Mouse (Mus musculus) hindbrain, embryonic 12.5 days (tissue): ENCODE results near the gene Nme3. TPM values are rescaled to one million over a fixed set of nuclear protein-coding genes. Genes with fewer than 3 reads are reported as not detected.

ENCODE experiments used
- ATAC-seq: fragments of 200-750 bp; cut with Nextera tagmentation; 2 replicates; pipeline ENCODE4 v1.8.0; 2017; ENCODE audit warnings: moderate TSS enrichment; ENCODE audit not compliant: low FRiP score
- H3K27ac ChIP-seq: fragments of 300-500 bp; sonication (generic); 2 replicates; pipeline ENCODE4 v1.5.1; 2016; ENCODE audit warnings: mild to moderate bottlenecking
- H3K27me3 ChIP-seq: fragments of 300-500 bp; sonication (generic); 2 replicates; pipeline ENCODE4 v1.6.1; 2016; ENCODE audit warnings: mild to moderate bottlenecking
- H3K36me3 ChIP-seq: fragments of 300-500 bp; sonication (generic); 2 replicates; pipeline ENCODE4 v1.6.1; 2016; ENCODE audit warnings: mild to moderate bottlenecking
- H3K4me1 ChIP-seq: fragments of 300-500 bp; sonication (generic); 2 replicates; pipeline ENCODE4 v1.6.1; 2016
- H3K4me2 ChIP-seq: fragments of 300-500 bp; sonication (generic); replicated peaks from 2 replicates; pipeline ENCODE4 v1.6.1; 2016; ENCODE audit warnings: mild to moderate bottlenecking
- H3K4me3 ChIP-seq: fragments of 300-500 bp; sonication (generic); 2 replicates; pipeline ENCODE4 v1.5.1; 2016; ENCODE audit warnings: mild to moderate bottlenecking
- H3K9ac ChIP-seq: fragments of 300-500 bp; sonication (generic); 2 replicates; pipeline ENCODE4 v1.6.1; 2016; ENCODE audit warnings: mild to moderate bottlenecking, moderate library complexity
- H3K9me3 ChIP-seq: fragments of 300-500 bp; sonication (generic); replicated peaks from 2 replicates; pipeline ENCODE4 v1.6.1; 2016; ENCODE audit warnings: mild to moderate bottlenecking
- WGBS: fragments of 180-500 bp; shearing (Covaris S2); methylation state at CpG from one replicate; pipeline ENCODE4 v1.1.7; 2016; 5-methylcytosine and 5-hydroxymethylcytosine counted together
- polyA plus RNA-seq: library from polyadenylated mRNA; unstranded; fragments of >200 nt; fragmentation: Nextera tagmentation; extraction: Ambion mirVana; gene quantifications from 2 replicates; pipeline ENCODE4 v1.2.1, GENCODE M21; 2016

The Nme3 gene
- polyA plus RNA-seq, 1 experiment from 2014 or later, result 49.8 TPM

DNA sequence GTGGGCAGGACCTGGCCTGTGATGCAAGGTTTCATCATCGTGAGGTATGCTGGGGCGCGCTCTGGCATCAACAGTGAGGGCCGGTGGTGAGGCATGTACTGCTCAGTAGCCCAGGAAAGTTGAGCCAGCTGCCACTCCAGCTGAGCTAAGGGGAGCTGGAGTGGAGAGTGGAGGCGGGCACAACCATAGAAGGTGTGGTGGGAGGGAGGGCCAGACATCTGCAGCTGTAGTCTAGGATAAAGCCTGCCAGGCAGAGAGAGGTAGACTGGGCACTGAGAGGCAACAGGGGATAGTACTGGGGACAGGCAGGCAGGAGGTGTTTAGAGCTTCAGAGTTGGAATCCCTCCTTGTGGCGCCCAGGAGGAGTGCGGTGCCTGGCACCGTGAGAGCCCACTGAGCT is 36.2 kb upstream of the Nme3 start:
- H3K4me2 ChIP-seq, result no peak overlapping the region
- no peak overlapping the region for H3K4me3 ChIP-seq
- H3K4me1 ChIP-seq, result no peaks in the 10 kb centered on the region
- no peaks in the 10 kb centered on the region for H3K27me3 ChIP-seq
- 86% methylated on average over 8 of the region's 8 CpGs for WGBS
- no peak overlapping the region for H3K9ac ChIP-seq
- no peak for ATAC-seq
- H3K9me3 ChIP-seq, result no peaks in the 10 kb centered on the region
- peaks cover 44% of the 10 kb centered on the region for H3K36me3 ChIP-seq
- no peak overlapping the region for H3K27ac ChIP-seq

DNA sequence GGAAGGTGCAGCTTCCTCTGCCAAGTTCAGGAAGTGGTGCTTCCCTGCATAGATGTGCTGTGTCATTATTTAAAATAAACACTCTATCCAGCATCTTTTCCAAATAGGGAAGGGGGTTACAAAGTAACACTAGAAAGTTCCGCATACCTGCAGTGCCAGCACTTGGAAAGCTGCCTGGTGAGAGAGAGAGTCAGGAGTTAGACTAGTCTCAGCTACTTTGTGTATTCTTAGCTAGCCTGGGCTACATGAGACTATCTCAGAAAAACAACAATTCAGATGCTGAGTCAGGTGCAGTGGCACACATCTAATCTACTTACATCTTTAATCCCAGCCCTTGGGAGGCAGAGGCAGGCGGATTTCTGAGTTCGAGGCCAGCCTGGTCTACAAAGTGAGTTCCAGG is 34.5 kb upstream of the Nme3 start:
- Histone ChIP-seq H3K9me3 (no peaks in the 10 kb centered on the region), H3K36me3 (peaks cover 41% of the 10 kb centered on the region), H3K4me1 (no peaks in the 10 kb centered on the region), H3K9ac (no peak overlapping the region), H3K27me3 (no peaks in the 10 kb centered on the region), H3K4me3 (no peak overlapping the region), H3K27ac (no peak overlapping the region), H3K4me2 (no peak overlapping the region)
- ATAC-seq, result no peak
- 88% methylated on average over 3 of the region's 3 CpGs for WGBS

DNA sequence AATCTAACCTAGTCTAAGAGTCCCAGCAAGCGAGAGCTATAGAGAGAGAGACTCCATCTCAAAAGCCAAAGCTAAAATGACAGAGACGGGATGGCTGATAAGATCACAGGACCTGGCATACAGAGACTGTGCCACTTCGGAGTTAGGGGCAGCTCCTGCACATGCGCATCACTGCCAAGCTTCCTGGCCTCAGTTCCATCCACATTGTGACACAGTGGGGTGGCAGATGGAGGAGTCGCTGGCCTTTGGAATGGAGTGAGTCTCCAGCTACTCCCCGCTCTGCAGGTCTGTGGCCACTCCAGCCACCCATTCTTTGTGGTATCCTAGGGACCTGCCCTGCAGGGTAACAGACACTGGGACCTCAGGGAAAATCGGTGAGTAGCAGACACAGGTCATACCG is 30.5 kb upstream of the Nme3 start, which contains the start of gene Igfals:
Igfals (plus strand) TSS at position 222 of the 400 bp plus-strand sequence.
- no peak within 1 kb of the TSS for H3K27ac ChIP-seq
- no peaks in the 10 kb centered on the region for H3K9me3 ChIP-seq
- no peak within 1 kb of the TSS for H3K9ac ChIP-seq
- no peaks in the 10 kb centered on the region for H3K27me3 ChIP-seq
- H3K4me1 ChIP-seq, result no peaks in the 10 kb centered on the region
- no peak for ATAC-seq
- H3K4me2 ChIP-seq, result no peak within 1 kb of the TSS
- 90% methylated on average over 8 of the region's 8 CpGs for WGBS
- H3K36me3 ChIP-seq, result peaks cover 22% of the 10 kb centered on the region
- H3K4me3 ChIP-seq, result no peak within 1 kb of the TSS

- H3K9me3 ChIP-seq, result no peaks in the 10 kb centered on the region
- no peak for ATAC-seq
- 95% methylated on average over 10 of the region's 10 CpGs for WGBS
Measured at GRCm38 (mm10) chr17:24867914-24868313, 28.4 kb upstream of the Nme3 start.

DNA sequence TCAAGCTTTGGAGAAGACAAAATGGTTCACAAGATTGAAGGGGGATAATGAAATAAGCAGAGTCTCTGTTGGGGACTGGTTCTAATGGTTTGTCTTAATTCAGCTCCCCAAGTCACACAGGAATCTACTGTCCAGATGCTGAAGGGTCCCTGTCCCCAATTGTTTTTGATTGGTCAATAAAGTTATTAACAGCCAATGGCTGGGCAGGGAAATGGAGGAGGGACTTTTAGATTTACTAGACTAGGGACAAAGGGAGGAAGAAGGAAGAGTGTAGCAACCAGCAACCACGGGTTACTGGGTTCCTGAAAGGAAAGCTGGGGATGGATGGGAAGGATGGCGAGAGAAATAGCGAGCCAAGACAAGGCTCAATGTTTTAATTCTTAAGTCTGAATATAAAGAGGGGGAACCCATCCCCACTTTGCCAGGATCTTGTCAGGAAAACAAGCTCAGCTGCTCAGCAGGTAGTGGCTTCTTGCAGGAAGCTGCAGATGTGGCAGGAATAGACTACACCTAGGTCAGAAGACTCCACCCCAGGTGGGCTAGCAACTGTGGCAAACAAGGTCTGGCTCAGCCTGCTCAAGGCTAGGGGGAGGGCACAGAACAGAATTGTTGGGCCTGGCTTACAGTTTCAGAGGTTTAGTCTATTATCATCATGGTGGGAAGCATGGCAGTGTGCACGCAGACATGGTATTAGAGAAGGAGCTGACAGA is 22.4 kb upstream of the Nme3 start:
- Histone ChIP-seq H3K4me1 (no peaks in the 10 kb centered on the region), H3K9me3 (no peaks in the 10 kb centered on the region), H3K4me2 (no peak overlapping the region), H3K4me3 (no peak overlapping the region), H3K27me3 (no peaks in the 10 kb centered on the region), H3K9ac (no peak overlapping the region), H3K36me3 (no peaks in the 10 kb centered on the region), H3K27ac (no peak overlapping the region)
- WGBS, result 53% methylated on average over 4 of the region's 4 CpGs
- ATAC-seq, result no peak

More at GRCm38 (mm10) chr17:24867914-24868313, 28.4 kb upstream of the Nme3 start:
- no peaks in the 10 kb centered on the region for H3K4me1 ChIP-seq
- no peak overlapping the region for H3K4me3 ChIP-seq
- H3K27me3 ChIP-seq, result no peaks in the 10 kb centered on the region
- H3K27ac ChIP-seq, result no peak overlapping the region
- peaks cover 9% of the 10 kb centered on the region; the same call in 1 of the 2 replicates for H3K36me3 ChIP-seq
- H3K4me2 ChIP-seq, result no peak overlapping the region
- H3K9ac ChIP-seq, result no peak overlapping the region

DNA sequence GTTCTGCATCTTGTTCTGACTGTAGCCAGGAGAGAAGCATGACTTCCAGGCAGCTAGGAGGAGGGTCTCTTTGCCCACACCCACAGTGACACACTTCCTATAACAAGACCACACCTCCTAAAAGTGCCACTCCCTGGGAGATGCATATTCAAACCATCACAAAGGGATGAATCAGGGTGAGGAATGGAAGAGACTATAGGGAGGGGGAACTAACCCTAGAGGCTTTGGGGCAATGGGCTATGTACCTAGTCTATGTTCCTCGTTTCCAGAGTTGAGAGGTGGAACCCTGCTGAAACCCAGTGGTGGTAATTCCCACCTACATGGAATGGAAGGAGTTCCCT is 21.9 kb upstream of the Nme3 start:
- no peaks in the 10 kb centered on the region for H3K27me3 ChIP-seq
- H3K4me1 ChIP-seq, result no peaks in the 10 kb centered on the region
- no peaks in the 10 kb centered on the region for H3K9me3 ChIP-seq
- no peak overlapping the region for H3K27ac ChIP-seq
- no peak overlapping the region for H3K9ac ChIP-seq
- H3K4me2 ChIP-seq, result no peak overlapping the region
- 67% methylated on average over 1 of the region's 1 CpGs for WGBS
- H3K36me3 ChIP-seq, result no peaks in the 10 kb centered on the region
- ATAC-seq, result no peak
- no peak overlapping the region for H3K4me3 ChIP-seq

DNA sequence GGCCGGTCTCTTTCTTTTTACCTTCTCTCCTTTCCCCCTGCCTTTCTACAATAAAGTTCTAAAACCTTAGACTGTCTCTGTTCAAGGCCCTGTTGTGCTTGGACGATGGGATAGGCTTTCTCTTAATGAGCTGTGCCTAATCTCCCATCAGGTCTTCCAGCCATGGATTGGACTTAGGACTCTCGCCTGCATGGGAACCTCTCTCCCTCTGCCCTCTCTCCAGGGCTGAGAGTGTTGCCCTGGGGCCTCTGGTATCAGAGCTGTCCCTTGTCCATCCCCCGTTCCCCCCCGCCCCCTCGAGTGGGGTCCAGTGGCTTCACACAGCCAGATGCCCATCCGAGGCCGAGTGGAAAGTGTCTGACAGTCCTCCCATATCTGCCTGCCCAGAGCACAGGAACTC is 21.3 kb upstream of the Nme3 start:
- no peak overlapping the region for H3K27ac ChIP-seq
- H3K4me1 ChIP-seq, result no peaks in the 10 kb centered on the region
- H3K4me3 ChIP-seq, result no peak overlapping the region
- no peaks in the 10 kb centered on the region for H3K9me3 ChIP-seq
- 88% methylated on average over 8 of the region's 8 CpGs for WGBS
- no peaks in the 10 kb centered on the region for H3K27me3 ChIP-seq
- H3K9ac ChIP-seq, result no peak overlapping the region
- ATAC-seq, result no peak
- H3K4me2 ChIP-seq, result no peak overlapping the region
- no peaks in the 10 kb centered on the region for H3K36me3 ChIP-seq

- Histone ChIP-seq H3K4me1 (no peaks in the 10 kb centered on the region), H3K36me3 (peaks cover 5% of the 10 kb centered on the region; the same call in 1 of the 2 replicates), H3K27me3 (no peaks in the 10 kb centered on the region), H3K9ac (0 out of 2 replicates have a peak overlapping the region, but pooled peaks have one; percentile 27), H3K9me3 (no peaks in the 10 kb centered on the region), H3K4me3 (no peak overlapping the region), H3K27ac (no peak overlapping the region), H3K4me2 (no peak overlapping the region)
- no peak for ATAC-seq
- 55% methylated on average over 10 of the region's 10 CpGs for WGBS
Measured at GRCm38 (mm10) chr17:24877336-24878116, 18.8 kb upstream of the Nme3 start.

- no peaks in the 10 kb centered on the region for H3K27me3 ChIP-seq
- no peak overlapping the region for H3K9ac ChIP-seq
- WGBS, result 40% methylated on average over 5 of the region's 5 CpGs
- H3K36me3 ChIP-seq, result peaks cover 10% of the 10 kb centered on the region; the same call in 1 of the 2 replicates
- H3K4me3 ChIP-seq, result no peak overlapping the region
- H3K4me2 ChIP-seq, result no peak overlapping the region
- ATAC-seq, result no peak
- H3K9me3 ChIP-seq, result no peaks in the 10 kb centered on the region
- no peaks in the 10 kb centered on the region for H3K4me1 ChIP-seq
- H3K27ac ChIP-seq, result no peak overlapping the region
Measured at GRCm38 (mm10) chr17:24878117-24878397, 18.2 kb upstream of the Nme3 start.

GRCm38 (mm10) chr17:24878531-24878930 is 17.8 kb upstream of the Nme3 start:
- no peak for ATAC-seq
- Histone ChIP-seq H3K27ac (no peak overlapping the region), H3K9me3 (no peaks in the 10 kb centered on the region), H3K4me3 (no peak overlapping the region), H3K4me1 (no peaks in the 10 kb centered on the region), H3K9ac (no peak overlapping the region), H3K4me2 (no peak overlapping the region), H3K36me3 (peaks cover 14% of the 10 kb centered on the region; the same call in 1 of the 2 replicates), H3K27me3 (no peaks in the 10 kb centered on the region)
- 78% methylated on average over 8 of the region's 8 CpGs for WGBS

DNA sequence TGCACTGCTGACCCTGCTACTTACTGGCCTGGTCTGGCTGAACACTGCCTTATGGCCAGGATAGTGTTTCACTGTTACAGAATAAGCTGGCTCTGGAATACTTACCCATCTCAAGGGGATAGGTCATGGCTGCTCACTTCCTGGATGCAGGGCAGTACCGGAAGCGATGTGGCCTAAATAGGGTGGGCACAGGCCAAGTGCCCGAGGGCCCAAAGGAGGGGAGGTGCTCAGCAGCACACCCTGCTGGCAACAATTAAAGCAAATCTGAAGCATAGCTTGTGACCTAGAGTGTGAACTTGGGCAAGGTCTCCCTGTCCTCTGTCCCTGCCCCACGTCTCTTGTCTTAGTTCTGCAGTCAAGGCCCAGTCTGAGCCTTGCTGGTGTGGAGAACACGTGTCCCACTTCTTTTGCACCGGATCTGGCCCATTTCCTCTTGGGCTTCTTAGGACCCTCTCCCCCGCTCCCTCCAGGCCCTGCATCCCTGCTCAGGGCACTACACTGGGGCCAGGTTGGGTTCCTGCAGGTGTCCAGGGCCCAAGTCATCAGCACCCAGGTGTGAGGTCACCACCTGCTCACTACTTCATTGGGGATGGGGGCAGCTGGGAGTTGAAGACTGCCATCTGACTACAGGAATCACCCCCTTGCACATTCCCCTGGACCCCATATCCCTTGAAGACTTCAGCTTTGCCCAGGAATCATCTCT is 14.4 kb upstream of the Nme3 start:
- Histone ChIP-seq H3K36me3 (peaks cover 23% of the 10 kb centered on the region; the same call in 1 of the 2 replicates), H3K27me3 (no peaks in the 10 kb centered on the region), H3K4me1 (peaks cover 11% of the 10 kb centered on the region), H3K9me3 (no peaks in the 10 kb centered on the region), H3K27ac (no peak overlapping the region), H3K4me3 (no peak overlapping the region), H3K9ac (no peak overlapping the region), H3K4me2 (no peak overlapping the region)
- 52% methylated on average over 7 of the region's 7 CpGs for WGBS
- ATAC-seq, result no peak

DNA sequence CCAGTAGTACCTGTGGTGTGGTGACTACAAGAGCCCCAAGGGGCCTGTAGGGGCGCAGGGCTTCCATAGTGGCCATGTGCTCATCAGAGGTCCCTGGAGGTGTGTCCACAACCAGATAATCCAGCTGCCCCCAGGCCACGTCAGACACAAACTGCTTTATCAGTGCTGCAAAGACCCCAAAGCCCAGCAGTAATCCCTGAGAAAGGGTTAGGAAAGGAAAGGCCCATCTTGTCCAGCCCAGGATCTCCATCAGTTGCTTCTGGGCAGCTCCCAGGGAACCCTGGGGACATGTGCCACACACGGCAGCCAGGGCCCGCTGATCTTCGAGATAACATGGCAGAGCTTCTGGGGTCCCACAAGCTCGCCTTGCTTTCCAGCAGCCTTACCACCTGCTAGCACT is 11.9 kb upstream of the Nme3 start:
- Histone ChIP-seq H3K4me3 (0 out of 2 replicates have a peak overlapping the region, but pooled peaks have one; percentile 78), H3K4me2 (no peak overlapping the region), H3K36me3 (peaks cover 26% of the 10 kb centered on the region; the same call in 1 of the 2 replicates), H3K9ac (no peak overlapping the region), H3K4me1 (peaks cover 23% of the 10 kb centered on the region), H3K27me3 (no peaks in the 10 kb centered on the region), H3K9me3 (no peaks in the 10 kb centered on the region), H3K27ac (no peak overlapping the region)
- no peak for ATAC-seq
- WGBS, result 91% methylated on average over 6 of the region's 6 CpGs
